Mouse (Mus musculus) lung, postnatal 0 days (tissue): ENCODE results near the gene E130218I03Rik.

Source experiments
- CTCF ChIP-seq: IDR thresholded peaks from 2 replicates; pipeline ENCODE4 v1.5.1; 2016; ENCODE audit warnings: antibody characterized with exemption, mild to moderate bottlenecking
- EP300 ChIP-seq: IDR thresholded peaks from 2 replicates; pipeline ENCODE4 v1.6.1; 2016; ENCODE audit warnings: antibody characterized with exemption, mild to moderate bottlenecking, control low read depth

- TF ChIP-seq CTCF (no peak), EP300 (no peak)
These were observed 14.9 kb downstream of the E130218I03Rik start for GRCm38 (mm10) chr4:134258354-134258753.
